Mouse (Mus musculus) left cerebral cortex, postnatal 4 days (tissue): ENCODE measurements around the gene Nrg4. TPM values are rescaled to one million over a fixed set of nuclear protein-coding genes. Genes with fewer than 3 reads are reported as not detected.
A peak's percentile ranks its signal among the peaks of the same experiment; 100 is the strongest.

Source experiments
- DNase-seq: peaks from one replicate; pipeline ENCODE4 v3.0.0-alpha.2; 2022
- intact Hi-C: fragments of 180-260 bp; cut with DNase I; formaldehyde crosslinking; loops from one replicate; pipeline ENCODE4 v1.15.1; 2025
- total RNA-seq, 2 experiments: library from RNA; stranded (reverse); gene quantifications; 2 replicates each; pipeline ENCODE4 v1.2.3; 2021

Gene Nrg4
- total RNA-seq, 2 experiments from 2014 or later: 0.54 to 0.82 TPM

DNA sequence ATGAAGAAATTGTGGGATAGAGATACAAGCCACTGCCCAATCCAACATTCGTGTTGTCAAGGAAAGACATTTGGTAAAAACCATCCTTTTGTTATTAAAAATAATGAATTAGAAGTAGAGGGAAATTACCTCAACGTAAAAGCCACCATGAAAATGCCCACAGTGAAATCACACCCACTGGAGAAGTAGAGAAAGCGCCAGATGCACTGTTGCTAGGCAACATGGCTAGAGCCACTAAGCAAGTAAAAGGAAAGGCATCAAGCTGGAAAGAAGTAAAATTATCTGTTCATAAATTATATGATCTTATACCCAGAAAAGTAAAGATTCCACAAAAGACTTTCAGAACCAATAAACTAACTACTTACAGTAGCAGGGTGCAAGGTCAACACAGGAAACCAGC is 100.4 kb downstream of the Nrg4 start:
- intact Hi-C loops: no loop called here

DNA sequence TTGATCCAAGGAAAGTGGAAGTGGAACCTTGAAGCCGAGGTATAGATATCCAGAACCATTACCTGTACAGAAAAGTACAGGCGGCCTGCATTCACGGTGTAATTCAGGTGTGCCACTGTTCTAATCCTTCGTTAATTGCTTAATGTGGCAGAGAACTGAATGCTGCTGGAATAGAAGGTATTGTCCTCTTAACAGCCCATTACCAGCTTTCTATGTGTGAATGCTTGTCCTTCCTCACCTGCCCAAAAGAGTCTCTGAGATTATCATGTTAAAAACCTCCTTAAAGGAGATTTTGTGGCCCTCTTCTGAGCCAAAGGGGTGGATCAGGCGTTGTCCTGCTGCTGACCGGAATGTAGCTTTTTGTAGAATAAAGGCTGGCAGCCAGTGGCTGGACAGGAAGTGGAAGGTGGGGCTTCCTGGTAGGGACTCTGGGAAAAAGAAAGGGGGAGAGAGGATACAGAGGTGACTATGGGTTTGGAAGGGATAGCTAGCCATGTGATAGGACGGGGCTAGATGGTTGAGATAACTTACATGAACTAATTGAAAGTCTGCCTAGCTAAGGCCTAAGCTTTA is 101.4 kb downstream of the Nrg4 start:
- intact Hi-C loops: no loop called here
- no peak for DNase-seq

More for the DNA sequence above, 100.4 kb downstream of the Nrg4 start:
- DNase-seq: no peak

DNA sequence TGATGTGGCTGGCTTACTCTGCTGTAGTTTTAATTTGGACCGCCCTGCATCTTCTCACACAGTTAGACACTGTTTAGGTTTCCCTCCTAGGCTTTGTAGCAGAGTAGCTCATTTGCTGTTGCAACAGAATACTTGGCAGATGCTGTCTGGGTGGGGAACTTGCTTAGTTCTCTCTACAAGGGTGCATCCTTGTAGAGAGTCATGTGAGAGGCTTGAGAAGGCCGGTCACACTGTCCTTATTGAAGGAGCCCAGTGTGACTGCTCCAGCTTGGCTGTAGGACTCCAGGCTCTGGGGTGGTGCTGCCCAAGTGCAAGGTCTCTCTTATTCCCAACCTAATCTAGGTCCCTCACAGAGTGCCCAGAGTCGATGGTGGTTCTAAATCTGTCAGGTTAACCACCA is 109.3 kb downstream of the Nrg4 start:
- intact Hi-C loops: no loop called here
- no peak for DNase-seq

DNA sequence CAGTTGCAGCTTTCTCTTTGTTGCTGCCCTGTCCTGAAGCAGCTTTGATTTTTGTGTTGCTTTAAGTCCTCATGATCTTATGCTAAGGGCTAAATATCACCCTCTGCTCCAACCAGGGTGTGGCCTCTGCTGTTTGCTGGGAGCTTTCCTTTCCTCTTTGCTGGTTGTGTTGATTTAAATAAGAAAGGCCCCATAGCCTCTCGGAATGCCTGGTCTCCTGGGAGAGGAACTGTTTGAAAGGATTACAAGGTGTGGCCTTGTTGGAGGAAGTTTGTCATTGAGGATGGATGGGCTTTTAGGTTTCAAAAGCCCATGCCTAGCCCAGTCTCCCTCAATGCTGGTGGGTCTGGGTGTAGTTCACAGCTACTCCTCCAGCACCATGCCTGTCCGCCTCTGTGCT is 110.6 kb downstream of the Nrg4 start:
- intact Hi-C loops: no loop called here
- no peak for DNase-seq

DNA sequence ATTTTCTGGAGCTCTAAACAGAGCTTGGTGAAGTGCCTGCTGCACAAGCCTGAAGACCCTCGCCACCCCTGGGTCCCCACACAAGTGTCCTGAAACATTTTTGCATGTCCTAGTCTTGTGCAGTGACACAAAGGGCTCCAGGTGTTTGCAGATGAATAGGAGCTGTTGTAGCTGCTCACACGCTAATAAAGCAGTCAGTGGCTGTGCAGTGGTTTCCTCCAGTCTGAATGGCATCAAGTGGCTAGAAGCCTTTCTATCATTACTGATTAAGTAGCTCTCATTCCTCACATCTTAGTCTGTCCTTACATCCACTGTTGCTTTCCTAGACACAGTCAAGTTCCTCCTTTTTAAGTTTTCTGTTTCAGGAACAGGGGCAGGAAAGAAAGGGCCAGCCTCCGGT is 111.0 kb downstream of the Nrg4 start:
- intact Hi-C loops: no loop called here

DNA sequence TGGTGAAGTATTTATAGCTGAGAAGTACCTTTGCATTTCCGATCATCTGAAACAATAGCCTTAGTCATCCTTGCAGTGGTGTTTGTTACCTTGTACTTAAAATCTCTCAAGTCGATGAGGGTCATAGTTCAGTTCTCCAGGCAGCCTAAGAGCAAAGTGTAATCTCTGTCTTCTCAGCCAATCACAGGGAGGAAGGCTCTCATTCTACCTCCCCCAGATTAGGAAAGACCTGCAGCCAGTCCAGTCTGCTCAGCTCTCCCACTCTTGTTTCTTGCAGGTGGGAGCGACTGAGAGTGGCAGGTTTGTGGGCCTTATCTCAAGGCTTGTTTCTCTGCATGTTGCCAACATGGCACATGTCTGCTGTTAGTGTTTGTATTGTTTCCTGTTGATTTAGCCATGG is 111.6 kb downstream of the Nrg4 start:
- no peak for DNase-seq
- intact Hi-C loops: no loop called here

More for the DNA sequence above, 111.0 kb downstream of the Nrg4 start:
- DNase-seq: no peak

DNA sequence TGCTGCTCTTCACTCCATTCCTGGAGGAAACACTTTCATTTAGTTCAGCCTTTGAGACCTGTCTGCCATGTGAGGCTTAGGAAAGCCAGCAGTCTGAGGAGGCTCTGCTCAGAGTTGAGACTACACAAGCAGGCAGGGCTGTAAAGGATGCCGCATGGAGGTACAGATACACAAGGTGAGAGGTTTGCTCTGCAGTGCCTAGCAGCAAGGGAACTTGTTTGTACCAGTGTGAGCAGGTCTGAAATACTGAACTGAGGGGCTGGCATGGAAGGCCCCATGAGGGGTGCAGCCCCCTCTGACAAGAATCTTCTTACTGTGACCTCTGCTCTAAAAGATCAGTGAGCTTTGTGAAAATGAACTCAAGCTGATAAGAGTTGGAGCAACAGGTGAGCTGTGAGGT is 113.2 kb downstream of the Nrg4 start:
- DNase-seq: no peak

DNA sequence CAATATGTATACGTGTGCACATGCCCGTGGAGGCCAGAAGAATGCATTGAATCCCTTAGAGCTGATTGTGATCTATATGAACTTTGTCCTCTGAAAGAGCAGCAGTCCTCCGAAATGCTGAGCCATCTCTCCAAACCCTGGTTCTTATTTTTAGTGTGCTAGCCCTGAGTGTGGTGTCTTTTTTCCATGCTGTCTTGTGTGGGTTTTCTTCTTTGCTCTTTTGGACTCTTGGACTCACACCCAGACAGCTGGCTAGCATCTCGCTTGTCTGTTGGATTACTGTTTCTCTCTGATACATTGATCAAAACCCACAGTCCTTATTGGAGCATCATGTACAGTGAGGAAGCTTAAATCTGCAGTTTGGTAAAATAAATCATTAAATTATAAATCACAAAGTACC is 115.0 kb downstream of the Nrg4 start:
- intact Hi-C loops: no loop called here
- no peak for DNase-seq

More for the DNA sequence above, 113.2 kb downstream of the Nrg4 start:
- intact Hi-C loops: no loop called here

DNA sequence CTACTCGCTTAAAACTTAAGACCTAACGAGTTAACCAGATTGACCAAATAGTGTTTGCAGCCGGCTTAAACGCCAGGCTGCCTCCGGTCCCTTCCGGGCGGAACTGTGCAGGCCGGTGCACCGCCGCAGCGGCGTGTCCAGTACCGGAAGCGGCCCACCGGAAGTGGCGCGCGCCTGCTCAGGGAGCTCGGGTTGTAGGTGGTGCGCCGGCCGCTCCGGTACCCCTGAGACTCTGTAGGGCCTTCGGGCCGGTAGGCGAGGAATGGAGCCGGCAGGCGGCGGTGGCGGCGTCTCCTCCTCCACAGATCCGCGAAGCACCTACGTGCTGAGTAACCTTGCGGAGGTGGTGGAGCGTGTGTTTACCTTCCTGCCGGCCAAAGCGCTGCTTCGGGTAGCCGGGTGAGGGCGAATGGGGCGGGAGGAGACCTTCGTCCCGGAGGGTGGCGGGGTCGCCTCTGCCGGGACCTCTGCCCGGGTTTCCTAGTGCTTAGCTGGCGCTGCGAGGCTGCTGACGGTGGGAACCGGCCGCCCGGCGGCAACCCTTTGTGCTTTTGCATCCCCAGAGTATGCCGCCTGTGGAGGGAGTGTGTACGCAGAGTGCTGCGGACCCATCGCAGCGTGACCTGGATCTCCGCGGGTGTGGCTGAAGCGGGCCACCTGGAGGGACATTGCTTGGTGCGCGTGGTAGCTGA is 117.7 kb downstream of the Nrg4 start, which contains the start of gene Fbxo22:
Fbxo22 (plus strand) TSS at position 136 of the 692 bp plus-strand sequence.
- DNase-seq: peak; percentile 91
- intact Hi-C loops: loop anchor here (10.0 kb wide), 1 partner anchor 886 kb away; no protein-coding TSS in a partner anchor

DNA sequence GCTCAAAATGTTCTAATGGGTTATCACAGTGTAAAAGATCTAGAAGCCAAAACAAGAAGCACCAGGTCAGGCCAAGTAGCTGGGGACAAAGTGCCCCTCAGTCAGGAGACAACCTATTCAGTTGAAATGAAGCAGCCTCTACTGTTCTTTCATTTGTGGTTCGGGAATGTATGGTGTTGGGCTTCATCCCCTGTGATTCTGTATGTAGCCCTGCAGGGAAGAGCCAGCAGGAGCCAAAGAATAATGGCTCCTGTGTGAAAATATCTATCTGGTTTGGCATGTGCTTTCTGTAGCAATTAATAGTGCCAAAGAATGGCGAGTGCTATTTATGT is 118.2 kb downstream of the Nrg4 start:
- intact Hi-C loops: loop anchor here (10.0 kb wide), 1 partner anchor 886 kb away; no protein-coding TSS in a partner anchor
- DNase-seq: no peak

DNA sequence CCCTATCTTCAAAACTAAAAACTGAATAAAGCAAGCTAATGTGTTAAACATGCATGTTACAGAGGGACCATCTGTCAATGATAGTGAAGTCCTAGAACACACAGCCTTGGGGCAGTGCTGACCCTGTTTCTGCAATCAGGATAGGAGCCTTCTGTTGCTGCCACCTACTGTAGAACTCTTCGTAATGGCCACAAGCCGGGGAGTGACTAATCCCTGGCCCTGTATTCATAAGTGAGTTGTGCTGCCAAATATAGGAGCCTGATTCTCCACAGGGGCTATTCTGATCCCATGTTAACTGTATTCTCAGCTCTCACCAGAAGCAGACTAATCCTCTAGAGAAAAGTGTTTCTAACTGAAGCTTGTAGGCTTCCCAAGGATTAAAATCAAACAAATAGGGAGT is 127.3 kb downstream of the Nrg4 start:
- intact Hi-C loops: no loop called here

DNA sequence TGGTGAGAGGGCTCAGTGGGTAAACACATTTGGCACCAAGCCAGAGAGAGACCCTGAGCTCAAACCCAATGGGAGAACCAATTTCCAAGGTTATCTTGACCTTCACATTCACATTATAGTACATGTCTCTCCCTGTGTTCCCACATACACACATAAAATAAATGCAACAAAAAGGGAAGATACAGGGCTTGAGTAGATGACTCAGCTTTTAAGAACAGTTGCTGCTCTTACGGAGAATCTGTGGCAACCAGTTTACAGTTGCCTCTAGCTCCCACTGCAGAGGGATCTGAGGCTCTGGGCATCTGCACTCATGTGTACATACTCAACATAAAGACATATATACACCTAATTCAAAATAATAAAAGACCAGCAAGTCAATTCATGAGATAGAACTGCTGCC is 128.4 kb downstream of the Nrg4 start:
- intact Hi-C loops: no loop called here
- no peak for DNase-seq

More for the DNA sequence above, 127.3 kb downstream of the Nrg4 start:
- DNase-seq: peak; percentile 15

DNA sequence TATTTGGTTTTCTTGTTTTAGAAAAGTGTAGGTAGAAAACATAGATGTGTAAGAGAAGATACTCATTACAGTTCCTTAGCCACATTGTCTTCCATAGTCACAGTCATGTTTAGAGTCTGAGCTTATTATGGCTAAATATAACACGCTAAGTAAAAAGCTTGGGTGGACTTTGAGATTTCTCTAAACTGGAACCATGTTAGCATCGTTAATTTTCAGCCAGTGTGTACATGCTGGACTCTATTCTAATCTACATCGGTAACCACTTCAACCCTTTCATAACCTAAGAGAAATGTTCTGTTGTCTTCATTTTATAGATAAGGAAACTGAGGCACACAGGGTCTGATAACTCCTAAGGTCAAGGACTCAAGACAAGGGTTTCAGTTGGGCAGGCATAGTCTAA is 130.8 kb downstream of the Nrg4 start:
- no peak for DNase-seq
- intact Hi-C loops: no loop called here

DNA sequence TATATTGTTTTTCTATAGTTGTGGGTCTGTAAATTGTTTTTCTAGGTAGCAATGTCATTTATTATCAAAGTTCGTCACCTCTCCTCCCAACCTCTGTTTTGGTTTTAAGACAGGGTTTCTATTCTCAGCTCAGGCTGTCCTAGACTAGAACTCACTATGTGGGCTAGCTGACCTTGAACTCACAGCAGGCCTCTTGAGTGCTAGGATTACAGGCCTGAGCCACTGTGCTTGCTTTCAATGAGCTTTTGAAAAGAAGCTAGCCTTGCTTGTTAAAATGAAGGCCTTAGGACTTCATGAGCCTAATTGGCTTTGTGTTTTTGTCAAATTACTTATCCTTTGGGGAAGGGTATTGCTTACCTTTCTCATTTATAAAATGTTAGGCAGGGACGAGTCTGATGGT is 152.4 kb downstream of the Nrg4 start:
- no peak for DNase-seq
- intact Hi-C loops: no loop called here

DNA sequence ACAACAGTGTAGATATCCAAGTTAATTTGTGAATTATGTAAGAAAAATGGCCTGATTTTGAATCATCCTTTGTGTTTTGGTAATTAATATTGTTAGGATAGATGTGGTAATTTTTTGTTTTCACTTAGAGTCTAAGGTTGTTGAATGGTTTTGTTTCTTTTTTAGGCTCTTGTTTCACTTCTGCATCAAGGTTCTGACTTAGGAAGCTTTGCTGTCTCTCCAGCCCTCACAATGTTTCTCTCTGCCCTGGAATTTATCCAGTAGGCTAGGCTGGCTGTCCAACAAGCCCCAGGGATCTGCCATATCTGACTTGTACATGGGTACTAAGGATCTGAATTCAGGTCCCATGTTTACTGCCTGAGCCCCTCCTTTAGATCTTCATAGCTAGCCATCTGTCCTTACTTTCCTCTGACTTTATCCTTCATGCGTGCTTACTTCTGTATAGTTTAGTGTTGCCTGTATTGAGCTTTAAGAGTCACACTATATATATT is 154.4 kb downstream of the Nrg4 start:
- intact Hi-C loops: no loop called here
- DNase-seq: no peak

DNA sequence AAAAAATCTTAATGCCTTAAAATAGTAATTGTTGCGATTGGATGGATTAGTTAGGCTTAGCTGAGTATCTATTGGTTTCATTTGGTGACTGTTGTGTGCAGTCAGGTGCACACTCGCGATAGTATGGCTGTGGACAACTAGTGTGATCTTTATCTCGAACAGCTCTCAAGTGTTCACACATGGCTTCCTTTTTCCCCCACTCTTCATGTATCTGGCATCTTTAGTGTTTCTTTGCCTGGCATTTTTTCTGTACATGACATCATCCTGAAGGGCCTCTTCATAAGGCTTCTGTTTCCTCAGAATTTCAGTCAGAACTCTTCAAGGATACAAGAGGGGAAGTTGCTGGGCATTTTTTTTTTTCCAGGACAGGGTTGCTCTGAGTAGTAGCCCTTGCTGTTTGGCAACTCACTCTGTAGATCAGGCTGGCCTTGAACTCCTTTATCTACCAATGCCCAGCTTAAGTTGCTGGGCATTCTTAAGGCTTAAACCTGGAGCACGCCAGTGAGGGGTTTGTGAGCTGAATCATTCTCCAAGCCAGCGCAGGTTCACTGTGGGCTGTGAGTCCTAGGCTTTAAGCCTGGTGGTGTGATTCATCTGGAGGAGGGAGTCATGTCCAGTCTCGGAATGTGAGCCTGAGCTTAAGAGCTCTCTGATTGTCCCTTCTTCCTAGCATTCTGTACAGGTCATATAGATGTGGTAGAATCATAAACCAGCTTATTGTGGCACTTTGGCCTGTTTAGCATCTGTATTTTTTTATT is 155.8 kb downstream of the Nrg4 start:
- intact Hi-C loops: no loop called here

More for the DNA sequence above, 155.8 kb downstream of the Nrg4 start:
- DNase-seq: no peak

Other genes with a start within 250 kb of the Nrg4 start
- 10 to 100 TPM; 45.5 to 51.4 TPM for gene Ube2q2, start 178.0 kb downstream of the Nrg4 start, total RNA-seq
- gene Fbxo22, start 117.9 kb downstream of the Nrg4 start, total RNA-seq: 10 to 100 TPM; 51.4 to 58.3 TPM
- gene Tmem266, start 69 bp upstream of the Nrg4 start, total RNA-seq: 10 to 100 TPM; 10.8 to 10.9 TPM
- 10 to 100 TPM; 38.7 to 39.4 TPM for gene Etfa, start 185.4 kb upstream of the Nrg4 start, total RNA-seq
- not detected for gene Isl2, start 211.8 kb upstream of the Nrg4 start, total RNA-seq